Mouse (Mus musculus) neural tube, embryonic 10.5 days (tissue): Measurements from ENCODE around the gene Arhgap1.

Experiments
- DNase-seq: peaks from one replicate; pipeline ENCODE4 v3.0.0-alpha.2; 2017; ENCODE audit warnings: low spot score; ENCODE audit errors: extremely low spot score

Arhgap1 gene

GRCm38 (mm10) chr2:91695436-91696224 is 46.0 kb downstream of the Arhgap1 start:
- DNase-seq, result no peak

GRCm38 (mm10) chr2:91696225-91696590 is 46.5 kb downstream of the Arhgap1 start:
- no peak for DNase-seq

GRCm38 (mm10) chr2:91699225-91699624 is 49.6 kb downstream of the Arhgap1 start:
- DNase-seq, result no peak

GRCm38 (mm10) chr2:91701366-91701765 is 51.7 kb downstream of the Arhgap1 start:
- no peak for DNase-seq

- no peak for DNase-seq
Measured at GRCm38 (mm10) chr2:91705736-91706135, 56.1 kb downstream of the Arhgap1 start.

- DNase-seq, result no peak
Measured at GRCm38 (mm10) chr2:91706456-91706855, 56.8 kb downstream of the Arhgap1 start.

GRCm38 (mm10) chr2:91708361-91708760 is 58.7 kb downstream of the Arhgap1 start:
- no peak for DNase-seq

GRCm38 (mm10) chr2:91710272-91711234 is 60.9 kb downstream of the Arhgap1 start, which contains the start of the genes Atg13 and Harbi1:
Atg13 (minus strand) TSS chr2:91710576.
Harbi1 (plus strand) TSS chr2:91710852.
- peak; percentile 89 for DNase-seq

GRCm38 (mm10) chr2:91711256-91711925 is 61.7 kb downstream of the Arhgap1 start:
- DNase-seq, result no peak

- no peak for DNase-seq
Measured at GRCm38 (mm10) chr2:91714921-91715320, 65.3 kb downstream of the Arhgap1 start.

GRCm38 (mm10) chr2:91718276-91718675 is 68.6 kb downstream of the Arhgap1 start:
- DNase-seq, result no peak
